Mouse (Mus musculus) G1E (cell line): ENCODE data around the gene Prmt8. TPM values are rescaled to one million over a fixed set of nuclear protein-coding genes. Genes with fewer than 3 reads are reported as not detected.

ENCODE experiments used
- ATAC-seq: 2 replicates; pipeline ENCODE4 v1.8.0; 2016; ENCODE audit warnings: mild to moderate bottlenecking; ENCODE audit not compliant: insufficient number of reproducible peaks, poor library complexity, low FRiP score, severe bottlenecking; ENCODE audit errors: extremely low read depth
- DNase-seq: peaks from one replicate; pipeline ENCODE4 v3.0.0; 2012; ENCODE audit warnings: low spot score
- H3K27me3 ChIP-seq: 2 replicates; pipeline ENCODE4 v1.6.1; 2012; ENCODE audit warnings: mild to moderate bottlenecking, low read length, inconsistent platforms; ENCODE audit not compliant: insufficient read depth
- H3K36me3 ChIP-seq: replicated peaks from 2 replicates; pipeline ENCODE3; 2012; ENCODE audit warnings: mild to moderate bottlenecking, inconsistent platforms
- H3K4me1 ChIP-seq: 2 replicates; pipeline ENCODE4 v1.6.1; 2012; ENCODE audit warnings: low read depth, low read length, inconsistent platforms, mixed read lengths; ENCODE audit not compliant: insufficient read depth
- H3K4me3 ChIP-seq: 2 replicates; pipeline ENCODE4 v1.5.1; 2012; ENCODE audit warnings: low read depth, mild to moderate bottlenecking, inconsistent platforms, low read length, moderate library complexity, mixed read lengths
- H3K9me3 ChIP-seq: replicated peaks from 2 replicates; pipeline ENCODE4 v1.6.1; 2012; ENCODE audit warnings: inconsistent platforms
- CTCF ChIP-seq: IDR thresholded peaks from 2 replicates; pipeline ENCODE4 v1.5.1; 2012; ENCODE audit warnings: low read depth, low read length, inconsistent platforms, mixed read lengths
- GATA1 ChIP-seq: IDR thresholded peaks from 2 replicates; pipeline ENCODE4 v1.6.1; 2012; ENCODE audit warnings: borderline replicate concordance, low read length, inconsistent platforms, mixed read lengths
- GATA2 ChIP-seq: IDR thresholded peaks from 2 replicates; pipeline ENCODE4 v1.6.1; 2012; ENCODE audit warnings: low read depth, low read length, inconsistent platforms, borderline replicate concordance
- POLR2AphosphoS5 ChIP-seq: IDR thresholded peaks from 2 replicates; pipeline ENCODE4 v1.6.1; 2012; ENCODE audit warnings: low read depth, low read length, inconsistent platforms; ENCODE audit not compliant: insufficient replicate concordance
- TAL1 ChIP-seq: conservative IDR thresholded peaks from 2 replicates; pipeline ENCODE4 v1.6.1; 2012; ENCODE audit warnings: low read depth, low read length, inconsistent platforms, mixed read lengths
- polyA plus RNA-seq: library from polyadenylated mRNA; stranded (reverse); fragments of >175 nt; gene quantifications from 2 replicates; pipeline ENCODE4 v1.2.3, GENCODE M21; 2012
- total RNA-seq, 2 experiments: library from RNA; stranded (forward) in 1 of 2; stranded (reverse) in 1 of 2; fragments of 200-1000 nt in 1 of 2; fragments of >200 nt in 1 of 2; fragmentation: Nextera tagmentation in 1 of 2; gene quantifications; 2 replicates each; pipeline ENCODE4 v1.2.3; 2014 to 2017

Prmt8 gene
- total and polyA plus RNA-seq, 3 experiments: 0.05 TPM; not detected in 2

DNA sequence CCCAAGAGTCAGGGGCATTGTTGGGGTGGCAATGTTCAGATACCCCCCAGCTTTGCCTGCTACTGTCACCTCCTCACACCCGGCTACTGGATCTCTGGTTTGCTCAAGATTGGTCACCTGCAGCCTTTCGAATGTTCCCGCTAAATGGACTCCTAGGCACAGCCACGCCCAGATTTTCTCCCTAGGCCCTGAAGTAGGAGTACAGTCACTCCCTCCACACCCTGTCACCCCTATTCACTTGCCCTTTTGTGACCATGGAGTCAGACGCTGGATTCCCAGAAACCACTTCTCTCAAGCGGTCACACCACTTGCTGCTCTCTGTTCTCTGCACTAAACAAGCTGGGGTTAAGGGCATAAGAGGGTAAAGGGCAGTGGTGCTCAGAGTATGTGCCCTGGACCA is 28.1 kb downstream of the Prmt8 start:
- TF ChIP-seq GATA1 (no peak), CTCF (no peak)
- Histone ChIP-seq H3K4me1 (no peaks in the 10 kb centered on the region), H3K36me3 (no peaks in the 10 kb centered on the region), H3K9me3 (peaks cover 73% of the 10 kb centered on the region), H3K27me3 (no peaks in the 10 kb centered on the region; the same call in 1 of the 2 replicates), H3K4me3 (no peak overlapping the region)
- DNase-seq (no peak), ATAC-seq (no peak)

DNA sequence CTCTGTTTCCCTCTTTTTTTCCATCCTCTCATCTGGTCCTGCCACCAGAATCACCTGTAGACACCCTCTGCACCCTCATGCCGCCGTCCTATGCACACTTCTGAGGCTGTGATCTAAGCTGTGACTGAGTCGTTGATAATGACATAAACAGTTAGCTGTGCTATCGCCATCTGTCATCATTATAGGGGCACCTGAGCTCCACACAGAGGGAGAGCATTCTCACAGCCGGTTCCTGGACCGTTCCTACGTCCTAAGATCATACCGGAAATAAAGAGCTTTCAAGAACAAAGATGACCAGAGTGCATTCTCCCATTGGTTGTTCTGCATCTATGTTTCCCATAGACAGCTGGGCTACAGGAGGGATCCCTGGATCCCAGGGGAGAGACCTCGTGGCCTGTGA is 28.6 kb downstream of the Prmt8 start:
- TF ChIP-seq GATA2 (no peak), GATA1 (no peak), TAL1 (no peak), CTCF (no peak), POLR2AphosphoS5 (no peak)
- Histone ChIP-seq H3K4me3 (no peak overlapping the region), H3K27me3 (no peaks in the 10 kb centered on the region; the same call in 1 of the 2 replicates), H3K36me3 (no peaks in the 10 kb centered on the region), H3K9me3 (peaks cover 75% of the 10 kb centered on the region), H3K4me1 (no peaks in the 10 kb centered on the region)
- DNase-seq: no peak
- ATAC-seq: no peak

- no peak for ATAC-seq
- Histone ChIP-seq H3K4me1 (no peaks in the 10 kb centered on the region), H3K27me3 (no peaks in the 10 kb centered on the region; the same call in 1 of the 2 replicates), H3K9me3 (peaks cover 78% of the 10 kb centered on the region), H3K4me3 (no peak overlapping the region; the same call in 1 of the 2 replicates), H3K36me3 (no peaks in the 10 kb centered on the region)
- TF ChIP-seq GATA2: no peak
- TF ChIP-seq CTCF: no peak
- no peak for TF ChIP-seq TAL1
- no peak for TF ChIP-seq POLR2AphosphoS5
- no peak for TF ChIP-seq GATA1
- no peak for DNase-seq
Measured at GRCm38 (mm10) chr6:127739921-127740320, 29.4 kb downstream of the Prmt8 start.

GRCm38 (mm10) chr6:127735130-127735981 is 33.9 kb downstream of the Prmt8 start:
- Histone ChIP-seq H3K9me3 (peaks cover 78% of the 10 kb centered on the region), H3K4me3 (no peak overlapping the region), H3K36me3 (no peaks in the 10 kb centered on the region), H3K27me3 (no peaks in the 10 kb centered on the region; the same call in 1 of the 2 replicates), H3K4me1 (no peaks in the 10 kb centered on the region)
- no peak for TF ChIP-seq TAL1
- DNase-seq (no peak), ATAC-seq (no peak)

DNA sequence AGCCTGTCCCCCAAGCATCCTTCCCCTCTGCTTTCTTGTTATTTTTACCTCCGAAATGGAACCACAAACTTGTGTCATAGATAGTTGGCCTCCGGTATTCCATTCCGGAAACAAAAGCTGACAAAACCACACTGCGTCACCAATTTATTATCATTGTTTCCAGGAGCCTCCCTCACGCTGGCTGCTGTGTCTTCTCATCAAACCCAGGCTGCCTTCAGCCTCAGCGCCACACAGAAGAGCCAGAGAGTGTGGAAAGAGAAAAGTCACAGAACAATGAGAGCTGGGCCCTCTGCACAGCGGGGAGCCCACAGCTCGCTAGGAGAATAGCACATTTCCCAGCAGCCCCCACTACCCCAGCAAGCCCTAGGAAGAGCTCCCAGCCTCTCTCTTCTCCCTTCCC is 46.1 kb downstream of the Prmt8 start:
- ATAC-seq (no peak), DNase-seq (no peak)
- H3K4me1 ChIP-seq: no peaks in the 10 kb centered on the region
- no peak overlapping the region for H3K4me3 ChIP-seq
- no peaks in the 10 kb centered on the region for H3K36me3 ChIP-seq
- H3K27me3 ChIP-seq: no peaks in the 10 kb centered on the region
- peaks cover 77% of the 10 kb centered on the region for H3K9me3 ChIP-seq
- TF ChIP-seq GATA2 (no peak), GATA1 (no peak), POLR2AphosphoS5 (no peak), TAL1 (no peak), CTCF (no peak)

- Histone ChIP-seq H3K4me3 (no peak overlapping the region), H3K4me1 (no peaks in the 10 kb centered on the region), H3K9me3 (peaks cover 76% of the 10 kb centered on the region), H3K36me3 (no peaks in the 10 kb centered on the region), H3K27me3 (no peaks in the 10 kb centered on the region)
- no peak for ATAC-seq
- no peak for DNase-seq
- TF ChIP-seq GATA1: no peak
- no peak for TF ChIP-seq POLR2AphosphoS5
- TF ChIP-seq GATA2: no peak
- no peak for TF ChIP-seq CTCF
- no peak for TF ChIP-seq TAL1
Measured at GRCm38 (mm10) chr6:127719875-127720274, 49.4 kb downstream of the Prmt8 start.
